Mouse (Mus musculus): ENCODE measurements around the gene Ssx2ip. TPM values are rescaled to one million over a fixed set of nuclear protein-coding genes. Genes with fewer than 3 reads are reported as not detected.
A peak's percentile ranks its signal among the peaks of the same experiment; 100 is the strongest.

Gene Ssx2ip
- polyA plus RNA-seq, 1 experiment from 2014 or later = 30.5 TPM

DNA sequence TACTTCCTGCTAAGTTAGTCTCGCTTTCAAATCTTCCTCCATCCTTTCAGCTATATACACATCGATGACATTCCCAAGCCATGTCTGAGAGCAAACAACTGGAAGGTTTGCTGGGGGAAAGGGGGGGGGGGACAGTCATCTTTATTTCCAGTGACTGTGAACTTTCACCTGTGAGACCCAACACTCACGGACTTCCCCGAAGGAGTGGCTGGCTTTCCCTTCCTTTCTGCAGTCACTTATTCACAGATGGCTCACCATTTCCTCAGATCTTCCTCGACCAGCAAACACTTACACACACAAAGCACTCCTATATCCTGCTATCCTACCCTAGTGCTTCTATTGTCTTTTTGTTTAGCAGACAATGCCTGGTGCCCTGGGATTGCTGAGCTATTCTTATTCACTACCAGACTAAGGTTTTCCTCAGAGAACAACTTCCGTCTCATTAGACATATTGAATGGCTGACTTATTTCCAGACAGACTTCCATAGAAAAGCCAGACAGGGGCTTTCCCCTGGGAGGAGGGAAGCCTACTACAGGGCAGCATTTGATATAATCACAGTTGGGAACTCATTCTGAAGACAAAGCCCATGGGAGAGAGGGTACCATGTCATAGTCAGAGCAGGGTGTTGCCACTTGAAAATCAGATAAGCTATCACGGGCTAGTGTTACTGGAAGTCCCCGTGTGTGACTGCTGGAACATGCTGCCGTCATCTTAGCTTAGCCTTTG lies 24.5 kb upstream of the Ssx2ip start:
- no peaks in the 10 kb centered on the region for H3K36me3 ChIP-seq (replicated peaks)
- no peak overlapping the region for H3K4me3 ChIP-seq
- DNase-seq (ENCODE audit: low spot score) = peak; percentile 14
- H3K4me1 ChIP-seq = peaks cover 18% of the 10 kb centered on the region
- WGBS = 48% methylated on average over 9 of the region's 9 CpGs
- H3K9me3 ChIP-seq = 0 out of 2 replicates have a peak, but pooled peaks cover 3% of the 10 kb centered on the region
- peaks cover 41% of the 10 kb centered on the region for H3K27me3 ChIP-seq (replicated peaks; ENCODE audit: low read depth, poor library complexity, severe bottlenecking)
- H3K27ac ChIP-seq (replicated peaks) = peak overlapping the region; percentile 14; the same call in 1 of the 2 replicates

DNA sequence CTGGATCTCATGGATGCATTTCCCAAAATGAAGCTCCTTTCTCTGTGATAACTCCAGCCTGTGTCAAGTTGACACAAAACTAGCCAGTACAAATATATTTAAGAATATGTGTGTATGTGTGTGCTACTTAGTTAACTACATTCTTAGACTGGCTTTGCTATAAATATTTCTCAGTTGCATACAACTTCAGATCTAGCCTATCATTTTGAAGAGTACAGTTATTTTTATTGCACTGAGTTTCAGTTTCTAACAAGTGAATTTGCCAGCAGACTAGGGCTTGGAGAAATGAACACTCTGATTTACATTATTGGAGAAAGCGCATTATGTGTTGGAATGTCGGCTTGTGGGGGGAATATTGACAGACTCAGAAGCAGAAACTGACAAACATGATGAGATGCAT lies 23.6 kb upstream of the Ssx2ip start:
- Histone ChIP-seq H3K4me1 (peaks cover 12% of the 10 kb centered on the region), H3K4me3 (no peak overlapping the region), H3K27me3 (replicated peaks; ENCODE audit: low read depth, poor library complexity, severe bottlenecking) (peaks cover 41% of the 10 kb centered on the region), H3K36me3 (replicated peaks) (no peaks in the 10 kb centered on the region), H3K9me3 (0 out of 2 replicates have a peak, but pooled peaks cover 3% of the 10 kb centered on the region), H3K27ac (replicated peaks) (no peak overlapping the region)
- DNase-seq (ENCODE audit: low spot score) = no peak
- WGBS = 95% methylated on average over 2 of the region's 2 CpGs

DNA sequence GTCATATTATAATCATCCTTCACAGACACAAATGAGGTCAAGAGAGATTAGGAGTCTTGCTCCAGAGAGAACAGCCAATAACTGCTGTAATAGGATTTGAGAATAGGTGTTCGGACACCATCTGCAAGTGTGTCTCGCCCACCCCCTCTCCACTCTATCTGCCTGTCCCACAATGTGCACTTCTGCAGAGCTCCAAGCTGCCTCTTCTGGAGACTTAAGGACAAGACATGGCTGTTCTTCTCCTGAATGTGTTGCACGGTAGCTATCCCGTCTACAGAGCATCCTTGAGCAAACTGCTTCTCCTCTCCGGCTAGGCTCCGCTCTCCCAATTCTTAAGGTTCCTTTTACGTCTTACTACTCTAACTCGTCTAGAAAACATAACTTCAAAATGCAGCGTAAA lies 23.0 kb upstream of the Ssx2ip start:
- DNase-seq (ENCODE audit: low spot score) = no peak
- WGBS = 92% methylated on average over 9 of the region's 9 CpGs
- H3K4me3 ChIP-seq = no peak overlapping the region
- no peak overlapping the region for H3K27ac ChIP-seq (replicated peaks)
- H3K4me1 ChIP-seq = peaks cover 12% of the 10 kb centered on the region
- H3K36me3 ChIP-seq (replicated peaks) = no peaks in the 10 kb centered on the region
- peaks cover 41% of the 10 kb centered on the region for H3K27me3 ChIP-seq (replicated peaks; ENCODE audit: low read depth, poor library complexity, severe bottlenecking)
- 0 out of 2 replicates have a peak, but pooled peaks cover 3% of the 10 kb centered on the region for H3K9me3 ChIP-seq

DNA sequence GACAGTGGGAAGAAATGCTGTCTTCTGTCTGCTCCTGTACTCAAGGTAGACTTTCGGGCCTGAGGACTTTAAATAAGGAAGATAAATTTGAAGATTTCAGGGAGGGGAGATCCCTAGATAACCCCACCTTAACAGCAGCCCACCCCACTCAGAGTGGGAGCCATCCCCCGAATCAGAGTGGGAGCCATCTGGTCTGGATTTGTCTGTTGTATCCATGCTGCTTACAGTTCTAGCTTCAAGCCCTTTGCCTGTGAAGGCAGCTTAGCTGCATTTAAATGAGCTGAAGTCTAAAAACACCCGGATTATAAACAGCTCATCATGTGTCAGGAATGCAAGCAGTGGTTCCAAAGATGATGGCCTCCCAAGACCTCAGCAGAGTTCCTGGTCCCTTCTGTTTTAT lies 17.6 kb upstream of the Ssx2ip start:
- Histone ChIP-seq H3K36me3 (replicated peaks) (no peaks in the 10 kb centered on the region), H3K4me3 (no peak overlapping the region), H3K27ac (replicated peaks) (no peak overlapping the region), H3K27me3 (replicated peaks; ENCODE audit: low read depth, poor library complexity, severe bottlenecking) (0 out of 2 replicates have a peak, but pooled peaks cover 9% of the 10 kb centered on the region), H3K4me1 (no peaks in the 10 kb centered on the region), H3K9me3 (0 out of 2 replicates have a peak, but pooled peaks cover 3% of the 10 kb centered on the region)
- no peak for DNase-seq (ENCODE audit: low spot score)
- 84% methylated on average over 3 of the region's 3 CpGs for WGBS

DNA sequence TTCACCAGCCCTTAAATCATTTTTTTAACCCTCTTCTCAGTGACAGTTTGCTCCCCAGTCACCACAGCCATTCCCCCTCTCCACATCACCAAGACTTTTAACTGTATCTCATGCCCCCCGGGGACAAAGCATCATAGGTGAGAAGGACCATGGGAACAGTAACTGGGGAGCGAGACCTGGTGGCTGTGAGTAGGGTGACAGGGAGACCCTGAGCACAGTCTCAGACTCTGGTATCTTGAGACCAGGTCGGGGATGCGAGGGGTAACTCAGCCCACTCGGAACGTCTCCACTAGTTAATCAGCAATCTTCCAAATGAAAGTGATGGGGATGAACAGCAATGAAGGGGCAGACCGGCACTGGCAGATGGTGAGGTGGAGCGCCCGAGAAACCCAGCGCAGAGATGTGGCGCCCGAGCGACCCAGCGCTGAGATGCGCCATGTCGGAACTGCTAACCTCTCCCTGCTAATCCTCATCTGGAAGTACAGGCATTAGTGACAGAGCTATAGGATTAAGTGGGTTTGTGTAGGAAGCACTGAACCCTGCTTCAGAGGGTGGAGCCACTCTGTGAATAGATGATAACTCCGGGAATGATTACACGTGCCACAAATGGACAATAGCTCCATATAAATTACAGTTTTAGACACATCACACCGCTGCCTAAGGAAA lies 11.7 kb upstream of the Ssx2ip start:
- no peaks in the 10 kb centered on the region for H3K9me3 ChIP-seq
- H3K36me3 ChIP-seq (replicated peaks) = no peaks in the 10 kb centered on the region
- no peaks in the 10 kb centered on the region for H3K27me3 ChIP-seq (replicated peaks; ENCODE audit: low read depth, poor library complexity, severe bottlenecking)
- 78% methylated on average over 19 of the region's 19 CpGs for WGBS
- H3K27ac ChIP-seq (replicated peaks) = no peak overlapping the region
- H3K4me1 ChIP-seq = peaks cover 5% of the 10 kb centered on the region
- DNase-seq (ENCODE audit: low spot score) = no peak
- H3K4me3 ChIP-seq = no peak overlapping the region

DNA sequence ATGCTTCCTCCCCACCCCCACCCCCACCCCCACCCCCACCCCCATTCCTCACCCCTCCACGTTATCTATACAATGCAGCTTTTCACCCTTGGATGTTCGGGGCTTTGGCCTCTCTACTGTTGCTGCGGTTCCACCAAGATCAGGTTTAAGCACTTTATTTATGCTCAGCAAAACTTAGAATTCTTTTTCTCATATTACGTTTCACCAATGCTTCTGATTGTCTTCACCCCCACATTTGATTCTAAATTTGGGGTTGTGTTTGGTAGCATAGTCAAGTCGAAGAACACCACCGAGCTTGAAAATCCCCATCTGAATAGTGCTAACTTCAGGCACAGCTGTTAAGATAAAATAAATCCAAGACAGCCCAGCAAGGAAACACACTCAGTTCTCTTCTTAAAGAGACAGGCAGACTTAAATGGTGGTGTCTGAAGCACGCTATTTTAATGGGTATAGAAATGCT lies 10.8 kb upstream of the Ssx2ip start:
- Histone ChIP-seq H3K4me3 (no peak overlapping the region), H3K9me3 (no peaks in the 10 kb centered on the region), H3K27ac (replicated peaks) (no peak overlapping the region), H3K27me3 (replicated peaks; ENCODE audit: low read depth, poor library complexity, severe bottlenecking) (no peaks in the 10 kb centered on the region), H3K36me3 (replicated peaks) (no peaks in the 10 kb centered on the region), H3K4me1 (peaks cover 5% of the 10 kb centered on the region)
- DNase-seq (ENCODE audit: low spot score) = no peak
- 40% methylated on average over 7 of the region's 7 CpGs for WGBS

DNA sequence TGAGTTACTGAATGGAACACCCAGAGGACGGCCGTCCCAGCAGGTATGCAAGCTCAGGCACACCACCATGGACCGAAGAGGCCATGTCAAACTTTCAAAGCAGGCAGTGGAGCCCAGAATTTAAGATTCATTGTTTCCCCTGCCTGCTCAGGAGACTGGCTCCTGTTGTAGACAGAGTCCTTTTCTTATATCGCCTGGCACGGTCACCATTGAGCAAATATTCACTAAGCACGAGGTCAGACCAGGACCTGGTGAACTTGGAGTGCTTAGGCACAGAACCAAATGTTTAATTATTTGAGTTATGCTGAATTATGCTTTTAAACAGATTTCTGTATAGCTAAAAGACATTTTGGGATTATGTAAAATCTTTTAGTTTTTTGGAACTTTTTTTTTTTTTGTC lies 8.2 kb upstream of the Ssx2ip start:
- Histone ChIP-seq H3K4me3 (no peak overlapping the region), H3K9me3 (no peaks in the 10 kb centered on the region), H3K27ac (replicated peaks) (no peak overlapping the region), H3K27me3 (replicated peaks; ENCODE audit: low read depth, poor library complexity, severe bottlenecking) (no peaks in the 10 kb centered on the region), H3K36me3 (replicated peaks) (no peaks in the 10 kb centered on the region), H3K4me1 (peaks cover 5% of the 10 kb centered on the region)
- DNase-seq (ENCODE audit: low spot score) = no peak
- whole genome bisulfite sequencing = 89% methylated on average over 6 of the region's 6 CpGs

DNA sequence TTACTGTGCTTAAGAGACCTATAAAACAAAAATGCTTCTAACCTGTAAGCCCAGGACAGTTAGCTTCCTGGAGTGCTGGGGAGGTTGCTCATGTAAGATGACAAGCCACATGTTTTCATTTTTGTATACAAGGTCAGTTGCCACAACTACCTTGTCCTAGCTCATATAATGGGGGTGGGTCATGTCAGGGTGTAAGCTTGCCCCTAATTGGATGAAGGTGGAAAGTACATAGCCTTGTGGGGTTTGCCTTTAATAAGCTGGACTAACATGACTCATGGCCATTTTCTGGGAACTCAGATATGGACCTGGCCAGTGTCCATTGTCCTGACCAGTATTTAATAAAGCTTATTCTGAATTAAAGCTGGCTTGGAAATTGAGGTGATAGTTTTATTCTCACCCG lies 7.5 kb upstream of the Ssx2ip start:
- H3K27ac ChIP-seq (replicated peaks) = no peak overlapping the region
- no peaks in the 10 kb centered on the region for H3K27me3 ChIP-seq (replicated peaks; ENCODE audit: low read depth, poor library complexity, severe bottlenecking)
- no peaks in the 10 kb centered on the region for H3K36me3 ChIP-seq (replicated peaks)
- H3K4me1 ChIP-seq = peaks cover 5% of the 10 kb centered on the region
- no peak overlapping the region for H3K4me3 ChIP-seq
- 92% methylated on average over 1 of the region's 1 CpGs for WGBS
- no peak for DNase-seq (ENCODE audit: low spot score)
- no peaks in the 10 kb centered on the region for H3K9me3 ChIP-seq

DNA sequence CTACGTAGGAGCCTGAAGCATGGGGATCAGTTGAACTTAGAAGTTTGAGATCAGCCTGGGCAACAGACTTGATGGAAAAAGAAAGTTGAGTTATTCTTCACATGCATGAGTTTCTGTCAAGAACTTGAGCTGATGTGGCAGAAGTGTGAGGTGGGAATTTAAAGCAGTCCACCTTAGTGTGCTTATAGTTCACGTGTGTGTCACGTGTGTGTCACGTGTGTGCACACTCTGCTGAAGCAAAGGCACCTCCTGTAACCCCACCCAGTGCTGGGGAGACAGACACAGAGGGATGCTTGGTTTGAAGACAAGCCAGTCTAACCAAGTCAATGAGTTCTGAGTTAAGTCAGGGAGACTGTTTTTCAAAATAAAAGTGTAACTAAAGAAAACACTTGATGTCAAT lies 6.6 kb upstream of the Ssx2ip start:
- H3K27ac ChIP-seq (replicated peaks) = no peak overlapping the region
- peaks cover 5% of the 10 kb centered on the region for H3K4me1 ChIP-seq
- 86% methylated on average over 4 of the region's 4 CpGs for WGBS
- H3K36me3 ChIP-seq (replicated peaks) = no peaks in the 10 kb centered on the region
- DNase-seq (ENCODE audit: low spot score) = no peak
- no peaks in the 10 kb centered on the region for H3K9me3 ChIP-seq
- H3K4me3 ChIP-seq = no peak overlapping the region
- no peaks in the 10 kb centered on the region for H3K27me3 ChIP-seq (replicated peaks; ENCODE audit: low read depth, poor library complexity, severe bottlenecking)

DNA sequence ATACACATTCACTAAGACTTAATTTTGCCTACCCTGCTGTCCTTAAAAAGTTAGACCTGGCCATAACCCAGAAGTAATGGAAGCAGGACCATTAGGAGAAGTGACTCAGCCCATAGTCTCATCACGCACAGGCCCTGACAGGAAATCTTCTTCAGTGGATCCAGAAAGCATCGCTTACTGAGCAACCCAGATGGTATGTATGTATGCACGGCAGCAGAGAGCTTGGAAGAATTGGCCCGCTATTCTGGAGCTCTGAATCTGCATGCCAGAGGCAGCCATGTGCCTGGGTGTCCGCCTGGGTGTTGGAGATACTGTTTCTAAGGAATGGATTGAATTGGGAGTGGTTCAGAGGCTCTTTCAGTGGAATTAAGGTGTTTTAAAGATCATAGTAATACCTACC lies 5.2 kb upstream of the Ssx2ip start:
- Histone ChIP-seq H3K4me3 (no peak overlapping the region), H3K27ac (replicated peaks) (no peak overlapping the region), H3K36me3 (replicated peaks) (no peaks in the 10 kb centered on the region), H3K9me3 (no peaks in the 10 kb centered on the region), H3K4me1 (peaks cover 5% of the 10 kb centered on the region; the same call in 1 of the 2 replicates), H3K27me3 (replicated peaks; ENCODE audit: low read depth, poor library complexity, severe bottlenecking) (0 out of 2 replicates have a peak, but pooled peaks cover 5% of the 10 kb centered on the region)
- 89% methylated on average over 5 of the region's 5 CpGs for WGBS
- DNase-seq (ENCODE audit: low spot score) = no peak

DNA sequence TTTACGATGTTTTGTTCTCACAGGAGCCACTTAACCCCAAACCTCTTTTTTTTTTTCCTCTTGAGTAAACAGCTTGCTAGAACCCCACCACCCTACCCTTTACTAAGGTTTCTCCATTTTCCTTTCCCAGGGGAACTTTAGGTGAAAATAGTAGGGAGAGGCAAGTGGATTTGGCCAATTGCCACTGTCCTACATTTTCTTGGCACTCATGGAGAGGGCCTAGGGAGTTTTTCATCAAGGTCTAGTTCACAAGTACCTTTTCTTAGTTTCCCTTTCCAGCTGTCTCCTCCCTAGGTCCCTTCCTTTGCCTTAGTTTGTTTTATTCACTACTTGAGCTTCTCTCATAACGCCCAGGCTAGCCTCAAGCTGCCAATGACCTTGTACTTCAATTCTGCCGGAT lies 672 bp upstream of the Ssx2ip start:
- H3K4me1 ChIP-seq = peaks cover 31% of the 10 kb centered on the region
- H3K27me3 ChIP-seq (replicated peaks; ENCODE audit: low read depth, poor library complexity, severe bottlenecking) = 0 out of 2 replicates have a peak, but pooled peaks cover 5% of the 10 kb centered on the region
- DNase-seq (ENCODE audit: low spot score) = no peak
- H3K9me3 ChIP-seq = no peaks in the 10 kb centered on the region
- peaks cover 7% of the 10 kb centered on the region; the same call in 1 of the 2 replicates for H3K36me3 ChIP-seq (replicated peaks)
- 44% methylated on average over 3 of the region's 3 CpGs for WGBS
- peak overlapping the region; percentile 97 for H3K4me3 ChIP-seq
- H3K27ac ChIP-seq (replicated peaks) = peak overlapping the region; percentile 92

DNA sequence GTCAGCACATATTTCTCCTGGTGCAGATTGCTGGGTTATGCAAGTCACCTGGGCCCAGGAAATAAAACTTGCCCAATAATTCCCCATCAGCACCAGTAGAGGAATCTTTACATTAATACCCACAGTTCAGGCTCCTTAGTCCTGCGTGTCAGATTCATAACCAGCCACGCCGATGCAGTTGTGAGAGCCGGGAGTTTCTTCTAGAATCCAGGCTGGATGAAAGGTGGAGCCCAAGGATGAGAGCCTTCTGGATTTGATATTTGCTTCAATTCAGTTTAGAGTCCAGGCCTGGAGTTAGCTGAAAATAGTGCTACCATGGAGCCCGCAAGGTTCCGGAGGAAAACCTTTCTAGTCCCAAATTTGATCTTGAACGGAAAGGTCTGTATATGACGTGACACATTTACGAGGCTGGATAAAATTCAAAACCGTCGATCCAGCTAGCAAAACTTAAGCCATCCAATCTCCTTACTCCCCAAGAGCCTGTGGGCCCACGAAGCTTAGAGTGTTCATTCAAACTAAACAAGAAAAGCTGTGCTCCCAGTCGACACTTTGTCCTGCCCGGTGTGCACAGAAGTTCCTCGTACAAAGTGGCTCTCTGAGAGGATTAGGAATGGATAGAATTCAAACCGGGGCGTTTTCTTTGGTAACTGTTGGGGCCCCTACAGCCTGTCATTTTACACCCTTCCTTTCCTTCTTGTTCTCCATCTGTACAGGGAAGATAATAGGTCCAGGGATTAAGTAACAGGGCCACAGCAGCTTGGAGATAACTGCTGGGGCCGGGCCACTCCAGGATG lies 968 bp downstream of the Ssx2ip start:
- peak overlapping the region; percentile 92 for H3K27ac ChIP-seq (replicated peaks)
- H3K4me3 ChIP-seq = peak overlapping the region; percentile 97
- DNase-seq (ENCODE audit: low spot score) = no peak
- WGBS = 36% methylated on average over 18 of the region's 18 CpGs
- H3K27me3 ChIP-seq (replicated peaks; ENCODE audit: low read depth, poor library complexity, severe bottlenecking) = 0 out of 2 replicates have a peak, but pooled peaks cover 5% of the 10 kb centered on the region
- no peaks in the 10 kb centered on the region for H3K9me3 ChIP-seq
- peaks cover 9% of the 10 kb centered on the region; the same call in 1 of the 2 replicates for H3K36me3 ChIP-seq (replicated peaks)
- H3K4me1 ChIP-seq = peaks cover 31% of the 10 kb centered on the region
